Mouse (Mus musculus) limb, embryonic 13.5 days (tissue): ENCODE measurements around the gene Stac. TPM values are rescaled to one million over a fixed set of nuclear protein-coding genes. Genes with fewer than 3 reads are reported as not detected.

ENCODE experiments used
- ATAC-seq: fragments of 200-750 bp; cut with Nextera tagmentation; 2 replicates; pipeline ENCODE4 v1.8.0; 2017; ENCODE audit warnings: low read depth, moderate number of reproducible peaks, moderate TSS enrichment; ENCODE audit not compliant: low FRiP score
- H3K27ac ChIP-seq: fragments of 300-500 bp; sonication (generic); 2 replicates; pipeline ENCODE4 v1.5.1; 2015; ENCODE audit warnings: inconsistent platforms, mild to moderate bottlenecking, moderate library complexity
- H3K27me3 ChIP-seq: fragments of 300-500 bp; sonication (generic); 2 replicates; pipeline ENCODE4 v1.6.1; 2015; ENCODE audit warnings: mild to moderate bottlenecking, inconsistent platforms
- H3K36me3 ChIP-seq: fragments of 300-500 bp; sonication (generic); 2 replicates; pipeline ENCODE4 v1.6.1; 2015; ENCODE audit warnings: inconsistent platforms, mild to moderate bottlenecking, moderate library complexity
- H3K4me1 ChIP-seq: fragments of 300-500 bp; sonication (generic); 2 replicates; pipeline ENCODE4 v1.6.1; 2015; ENCODE audit warnings: inconsistent platforms
- H3K4me2 ChIP-seq: fragments of 300-500 bp; sonication (generic); replicated peaks from 2 replicates; pipeline ENCODE4 v1.6.1; 2015; ENCODE audit warnings: inconsistent platforms, mild to moderate bottlenecking, moderate library complexity
- H3K4me3 ChIP-seq: fragments of 300-500 bp; sonication (generic); 2 replicates; pipeline ENCODE4 v1.5.1; 2015; ENCODE audit warnings: moderate library complexity, mild to moderate bottlenecking, inconsistent platforms
- H3K9ac ChIP-seq: fragments of 300-500 bp; sonication (generic); 2 replicates; pipeline ENCODE4 v1.6.1; 2015; ENCODE audit warnings: mild to moderate bottlenecking, inconsistent platforms
- H3K9me3 ChIP-seq: fragments of 300-500 bp; sonication (generic); 2 replicates; pipeline ENCODE4 v1.6.1; 2016; ENCODE audit warnings: inconsistent platforms
- WGBS: fragments of 180-500 bp; shearing (Covaris S2); methylation state at CpG from one replicate; pipeline ENCODE4 v1.1.7; 2015; 5-methylcytosine and 5-hydroxymethylcytosine counted together
- polyA plus RNA-seq: library from polyadenylated mRNA; unstranded; fragments of >200 nt; fragmentation: Nextera tagmentation; extraction: Ambion mirVana; gene quantifications from 2 replicates; pipeline ENCODE4 v1.2.1, GENCODE M21; 2015

Stac gene
- polyA plus RNA-seq, 1 experiment from 2014 or later, result 8.0 TPM

DNA sequence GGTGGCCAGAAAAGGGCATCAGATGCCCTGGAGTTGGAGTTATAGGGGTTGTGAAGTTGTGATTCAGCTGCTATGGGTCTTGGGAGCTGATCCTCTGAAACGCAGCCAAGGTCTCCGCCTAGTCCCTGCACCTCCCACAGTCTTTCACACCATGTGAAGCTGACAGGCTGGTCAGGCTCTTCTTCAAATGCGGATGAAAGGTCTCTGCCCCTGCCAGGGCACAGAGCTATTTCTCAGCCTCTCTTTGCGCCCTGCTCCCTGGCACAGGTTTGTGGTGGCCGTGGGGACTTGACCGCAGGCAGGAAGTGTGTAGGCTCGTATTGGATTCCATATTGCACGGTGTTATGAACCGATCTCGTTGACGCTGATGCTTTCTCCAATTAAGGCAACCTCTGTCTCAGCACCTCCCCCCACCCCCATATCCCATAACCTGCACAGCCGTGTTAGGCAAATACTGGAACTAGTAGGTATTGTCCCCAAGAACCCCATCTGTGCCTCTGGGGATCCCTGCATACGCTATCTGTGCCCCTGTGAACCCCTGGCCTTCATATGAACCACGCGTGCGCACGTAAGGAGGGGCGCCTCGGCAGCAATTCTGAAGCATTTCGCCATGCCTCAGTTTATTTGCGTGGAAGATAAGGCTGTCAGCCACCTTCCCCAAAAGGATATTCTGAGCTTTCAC is 139.7 kb downstream of the Stac start:
- Histone ChIP-seq H3K36me3 (no peaks in the 10 kb centered on the region), H3K27ac (no peak overlapping the region), H3K9ac (no peak overlapping the region), H3K27me3 (no peaks in the 10 kb centered on the region), H3K4me1 (0 out of 2 replicates have a peak, but pooled peaks cover 11% of the 10 kb centered on the region), H3K4me3 (no peak overlapping the region), H3K9me3 (no peaks in the 10 kb centered on the region), H3K4me2 (no peak overlapping the region)
- WGBS, result 83% methylated on average over 21 of the region's 21 CpGs
- no peak for ATAC-seq

GRCm38 (mm10) chr9:111542663-111543062 is 147.5 kb downstream of the Stac start:
- no peak overlapping the region for H3K27ac ChIP-seq
- 0 out of 2 replicates have a peak, but pooled peaks cover 8% of the 10 kb centered on the region for H3K4me1 ChIP-seq
- ATAC-seq, result no peak
- 68% methylated on average over 6 of the region's 6 CpGs for WGBS
- H3K4me2 ChIP-seq, result no peak overlapping the region
- no peak overlapping the region for H3K9ac ChIP-seq
- no peaks in the 10 kb centered on the region for H3K36me3 ChIP-seq
- H3K9me3 ChIP-seq, result peaks cover 5% of the 10 kb centered on the region; the same call in 1 of the 2 replicates
- H3K27me3 ChIP-seq, result no peaks in the 10 kb centered on the region
- H3K4me3 ChIP-seq, result no peak overlapping the region

DNA sequence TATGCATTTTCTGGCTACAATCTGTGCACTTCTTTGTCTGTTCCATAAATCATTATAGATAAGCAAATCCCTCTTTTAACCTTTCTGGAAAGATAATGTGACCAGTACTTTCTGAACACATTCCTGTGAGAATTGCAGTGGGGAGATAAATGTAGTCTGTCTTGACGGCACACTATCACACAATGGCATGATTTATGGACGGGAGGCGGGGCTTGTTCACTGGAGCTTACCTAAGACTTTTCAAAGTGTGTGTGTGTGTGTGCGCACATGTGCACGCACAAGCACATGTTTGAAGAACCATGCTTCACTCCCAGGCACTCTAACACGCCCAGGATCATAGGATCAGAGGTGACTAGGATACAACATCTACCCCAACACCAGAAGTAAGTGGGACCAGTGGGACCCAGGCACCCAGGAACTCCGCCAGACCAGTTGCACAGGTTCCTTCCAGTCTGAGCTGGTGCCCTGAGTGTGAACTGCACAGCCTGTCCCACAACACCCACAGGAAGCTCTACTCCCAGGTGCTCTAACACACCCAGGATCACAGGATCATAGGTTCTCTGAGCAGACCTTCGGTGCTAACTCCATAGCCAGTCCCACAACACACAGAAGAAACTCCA is 154.6 kb downstream of the Stac start:
- Histone ChIP-seq H3K36me3 (no peaks in the 10 kb centered on the region), H3K9me3 (no peaks in the 10 kb centered on the region), H3K4me2 (no peak overlapping the region), H3K27me3 (no peaks in the 10 kb centered on the region), H3K4me3 (no peak overlapping the region), H3K9ac (no peak overlapping the region), H3K27ac (no peak overlapping the region), H3K4me1 (no peaks in the 10 kb centered on the region)
- ATAC-seq, result no peak
- 79% methylated on average over 8 of the region's 8 CpGs for WGBS

GRCm38 (mm10) chr9:111534744-111535423 is 155.3 kb downstream of the Stac start:
- no peaks in the 10 kb centered on the region for H3K9me3 ChIP-seq
- H3K4me3 ChIP-seq, result no peak overlapping the region
- no peak overlapping the region for H3K4me2 ChIP-seq
- H3K27me3 ChIP-seq, result no peaks in the 10 kb centered on the region
- WGBS, result 42% methylated on average over 7 of the region's 7 CpGs
- H3K27ac ChIP-seq, result no peak overlapping the region
- ATAC-seq, result no peak
- H3K36me3 ChIP-seq, result no peaks in the 10 kb centered on the region
- H3K9ac ChIP-seq, result no peak overlapping the region
- no peaks in the 10 kb centered on the region for H3K4me1 ChIP-seq

- WGBS, result 91% methylated on average over 3 of the region's 3 CpGs
- ATAC-seq, result no peak
- Histone ChIP-seq H3K4me1 (no peaks in the 10 kb centered on the region), H3K9me3 (peaks cover 6% of the 10 kb centered on the region; the same call in 1 of the 2 replicates), H3K9ac (no peak overlapping the region), H3K27ac (no peak overlapping the region), H3K4me2 (no peak overlapping the region), H3K4me3 (no peak overlapping the region), H3K36me3 (no peaks in the 10 kb centered on the region), H3K27me3 (no peaks in the 10 kb centered on the region)
These were observed 166.3 kb downstream of the Stac start for GRCm38 (mm10) chr9:111523871-111524270.

DNA sequence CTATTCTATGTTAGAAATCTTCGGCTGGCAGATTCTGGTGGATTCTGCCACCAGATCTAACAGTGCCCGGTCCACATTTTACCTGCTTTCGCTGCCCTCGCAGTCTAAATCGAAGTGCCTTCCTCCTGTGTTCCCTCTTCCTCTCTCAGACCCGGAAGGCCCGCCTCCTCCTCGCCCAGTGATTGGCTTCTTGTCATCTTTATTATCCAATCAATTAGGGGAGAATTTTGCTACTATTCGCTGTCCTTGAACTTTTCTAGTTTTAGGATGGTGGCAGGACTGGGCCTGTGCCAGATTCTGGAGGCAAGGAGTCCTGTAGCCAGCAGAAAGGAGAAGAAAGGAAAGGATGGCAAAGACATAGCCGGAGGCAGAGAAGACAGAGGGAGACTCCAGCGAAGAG is 167.0 kb downstream of the Stac start:
- no peak overlapping the region for H3K4me2 ChIP-seq
- 91% methylated on average over 11 of the region's 11 CpGs for WGBS
- ATAC-seq, result no peak
- H3K9me3 ChIP-seq, result peaks cover 6% of the 10 kb centered on the region; the same call in 1 of the 2 replicates
- no peak overlapping the region for H3K4me3 ChIP-seq
- H3K36me3 ChIP-seq, result no peaks in the 10 kb centered on the region
- no peaks in the 10 kb centered on the region for H3K4me1 ChIP-seq
- no peak overlapping the region for H3K9ac ChIP-seq
- H3K27me3 ChIP-seq, result no peaks in the 10 kb centered on the region
- H3K27ac ChIP-seq, result no peak overlapping the region

- Histone ChIP-seq H3K4me2 (no peak overlapping the region), H3K36me3 (no peaks in the 10 kb centered on the region), H3K4me1 (no peaks in the 10 kb centered on the region), H3K4me3 (no peak overlapping the region), H3K9ac (no peak overlapping the region), H3K27me3 (no peaks in the 10 kb centered on the region), H3K27ac (no peak overlapping the region), H3K9me3 (peaks cover 6% of the 10 kb centered on the region; the same call in 1 of the 2 replicates)
- no peak for ATAC-seq
- WGBS, result 91% methylated on average over 7 of the region's 7 CpGs
These were observed 167.9 kb downstream of the Stac start for GRCm38 (mm10) chr9:111522226-111522625.

GRCm38 (mm10) chr9:111515536-111515935 is 174.6 kb downstream of the Stac start:
- H3K27me3 ChIP-seq, result no peaks in the 10 kb centered on the region
- 85% methylated on average over 3 of the region's 3 CpGs for WGBS
- no peak overlapping the region for H3K9ac ChIP-seq
- H3K36me3 ChIP-seq, result no peaks in the 10 kb centered on the region
- no peak overlapping the region for H3K4me2 ChIP-seq
- no peak overlapping the region for H3K4me3 ChIP-seq
- no peaks in the 10 kb centered on the region for H3K4me1 ChIP-seq
- no peak for ATAC-seq
- H3K27ac ChIP-seq, result no peak overlapping the region
- H3K9me3 ChIP-seq, result no peaks in the 10 kb centered on the region

DNA sequence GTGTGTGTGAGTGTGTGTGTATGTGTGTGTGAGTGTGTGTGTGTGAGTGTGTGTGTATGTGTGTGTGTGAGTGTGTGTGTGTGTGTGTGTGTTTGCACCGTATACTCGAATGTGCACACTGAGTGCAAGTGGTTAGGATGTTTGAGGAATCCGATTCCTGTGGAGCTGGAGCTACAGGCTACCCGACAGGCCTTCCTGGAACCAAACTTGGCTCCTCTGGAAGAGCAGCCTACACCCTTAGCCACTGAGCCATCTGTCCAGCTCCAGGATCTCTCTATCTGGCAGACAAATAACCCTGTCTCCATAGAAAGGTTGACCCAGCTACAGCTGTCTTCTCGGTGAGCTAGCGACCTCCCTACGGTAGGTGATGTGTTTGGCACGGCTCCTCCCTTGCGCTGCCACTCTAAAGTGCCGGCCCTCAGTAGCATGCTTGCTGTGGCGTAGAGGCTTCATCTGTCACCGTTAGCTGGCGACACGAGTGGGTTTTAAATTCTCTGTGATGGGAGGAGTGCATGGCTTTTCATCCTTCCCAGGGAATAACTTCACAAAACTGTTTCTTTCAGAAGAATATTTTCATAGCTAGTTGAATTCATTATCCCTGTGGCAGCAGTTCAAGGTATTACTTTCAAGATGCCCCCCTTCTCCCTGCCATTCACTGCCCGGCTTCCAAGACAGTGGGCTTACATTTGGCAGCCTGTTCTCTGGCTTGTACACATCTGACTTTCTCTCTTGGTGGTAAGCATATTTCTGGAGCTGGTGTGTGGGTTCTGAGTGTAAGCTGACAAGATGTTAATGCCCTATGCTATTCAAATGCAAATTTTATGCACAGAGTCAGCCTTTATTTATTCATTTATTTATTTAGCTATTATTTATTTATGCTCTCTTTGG is 175.3 kb downstream of the Stac start:
- 81% methylated on average over 15 of the region's 15 CpGs for WGBS
- H3K36me3 ChIP-seq, result no peaks in the 10 kb centered on the region
- H3K4me2 ChIP-seq, result no peak overlapping the region
- no peak overlapping the region for H3K4me3 ChIP-seq
- H3K4me1 ChIP-seq, result no peaks in the 10 kb centered on the region
- ATAC-seq, result no peak
- H3K9me3 ChIP-seq, result no peaks in the 10 kb centered on the region
- no peak overlapping the region for H3K9ac ChIP-seq
- H3K27ac ChIP-seq, result no peak overlapping the region
- H3K27me3 ChIP-seq, result no peaks in the 10 kb centered on the region
